Comparison of ENCODE assay signal across 18 mouse cellular contexts in genomic region chr11:57977681-57978080, GRCm38 (mm10). TPM values are rescaled to one million over a fixed set of nuclear protein-coding genes. Genes with fewer than 3 reads are reported as not detected.
A peak's percentile ranks its signal among the peaks of the same experiment; 100 is the strongest.
DNase-seq lines count a peak whose midpoint lies in the region; TF ChIP-seq lines count a peak whose summit lies in the region.
"Had no signal": no experiment of that assay in that cellular context is flagged by ENCODE, and none has a peak within 500 bp of the region (broad histone marks: within the 10 kb centered on the region; RNA-seq: fewer than 3 reads in every experiment).

No protein-coding gene starts in this region.

- H3K4me3 ChIP-seq in gastrocnemius, adult 2 months = no peak overlapping the region
- H3K4me3 ChIP-seq: forebrain, embryonic 10.5 days; forebrain, embryonic 13.5 days; hindbrain, embryonic 10.5 days; hindbrain, embryonic 13.5 days; intestine, embryonic 15.5 days had no signal

- intact Hi-C loops in gastrocnemius, adult 2 months (cut with DNase I) = no loop called here
- intact Hi-C loops in gastrocnemius, postnatal 14 days (cut with DNase I; ENCODE audit: low total_unique reads) = no loop called here

- peak; percentile 53 for DNase-seq in gastrocnemius, adult 18-20 months (ENCODE audit: low spot score)
- no peak for DNase-seq in gastrocnemius, postnatal 4 days (ENCODE audit: low spot score in 2 of 2)
- peak; percentile 77 for DNase-seq in gastrocnemius, adult 2 months
- peak; percentile 58 for DNase-seq in gastrocnemius, postnatal 14 days
- no peak for DNase-seq in testis, postnatal 10 days (ENCODE audit: low spot score)
- DNase-seq in lung, postnatal 25 days (ENCODE audit: low spot score) = no peak
- DNase-seq: adrenal gland, postnatal 10 days; adrenal gland, postnatal 36 days; cerebellum, adult 18-20 months; cerebellum, adult 9-10 months; cerebellum, postnatal 14 days; heart, adult 11 months; heart, postnatal 36 days had no signal

- H3K27ac ChIP-seq in gastrocnemius, adult 2 months = peak overlapping the region; percentile 72
- H3K27ac ChIP-seq: forebrain, embryonic 10.5 days; forebrain, embryonic 13.5 days; hindbrain, embryonic 10.5 days; hindbrain, embryonic 13.5 days; intestine, embryonic 15.5 days had no signal

- no peak for TF ChIP-seq CTCF in gastrocnemius, adult 2 months (IDR thresholded peaks at IDR 0.05)

RNA-seq across cellular contexts. Expression of gene Larp1, which starts 31.2 kb away (rescaled TPM):
- total RNA-seq in gastrocnemius, adult 18-20 months (2021) = 10 to 100 TPM; 97.6 to 98.8 TPM
- total RNA-seq in gastrocnemius, postnatal 4 days (2021) = 10 to 100 TPM; 92.7 to 95.0 TPM
- total RNA-seq in gastrocnemius, adult 2 months (2021) = 10 to 100 TPM; 90.4 to 98.4 TPM
- 10 to 100 TPM; 61.9 to 74.6 TPM for total RNA-seq in gastrocnemius, postnatal 14 days (2021)

Comparison
In these comparisons a context has a peak if more than half of its experiments do, and no peak if none do; other contexts are left out.
1. DNase-seq: peak in gastrocnemius, adult 18-20 months (single experiment), gastrocnemius, adult 2 months (single experiment) and gastrocnemius, postnatal 14 days (single experiment); none in gastrocnemius, postnatal 4 days (0 of 2), testis, postnatal 10 days (single experiment) and lung, postnatal 25 days (single experiment).